Mouse (Mus musculus) kidney, adult 2 months (tissue): ENCODE data around the gene Mfsd4b3. TPM values are rescaled to one million over a fixed set of nuclear protein-coding genes. Genes with fewer than 3 reads are reported as not detected.
A peak's percentile ranks its signal among the peaks of the same experiment; 100 is the strongest.

Experiments used
- DNase-seq: peaks from one replicate; pipeline ENCODE4 v3.0.0; 2021
- H3K27ac ChIP-seq: fragments of 200-500 bp; 2 replicates; pipeline ENCODE4 v1.5.1; 2012; ENCODE audit warnings: low read depth, low read length, control low read depth, inconsistent platforms; ENCODE audit not compliant: insufficient read depth
- H3K27me3 ChIP-seq: fragments of 200-500 bp; replicated peaks from 2 replicates; pipeline ENCODE4 v1.6.1; 2012; ENCODE audit warnings: mild to moderate bottlenecking, moderate library complexity, low read length, inconsistent platforms; ENCODE audit not compliant: control insufficient read depth, insufficient read depth
- H3K36me3 ChIP-seq: fragments of 200-500 bp; 2 replicates; pipeline ENCODE4 v1.6.1; 2012; ENCODE audit warnings: mild to moderate bottlenecking, moderate library complexity, low read length, inconsistent platforms; ENCODE audit not compliant: control insufficient read depth, insufficient read depth
- H3K4me1 ChIP-seq: fragments of 200-500 bp; 2 replicates; pipeline ENCODE4 v1.6.1; 2011; ENCODE audit warnings: low read length; ENCODE audit not compliant: control insufficient read depth, insufficient read depth
- H3K4me3 ChIP-seq: fragments of 200-500 bp; 2 replicates; pipeline ENCODE4 v1.5.1; 2011; ENCODE audit warnings: mild to moderate bottlenecking, low read depth, low read length, control low read depth; ENCODE audit not compliant: insufficient read depth
- CTCF ChIP-seq: fragments of 200-500 bp; conservative IDR thresholded peaks from 2 replicates; pipeline ENCODE4 v1.5.1; 2011; ENCODE audit warnings: low read depth, mild to moderate bottlenecking, control low read depth, low read length, moderate library complexity, mixed read lengths; ENCODE audit not compliant: insufficient read depth, insufficient read length
- POLR2A ChIP-seq: fragments of 200-500 bp; IDR thresholded peaks from one replicate; pipeline ENCODE4 v1.6.1; 2011; ENCODE audit warnings: low read depth, low read length, control low read depth
- WGBS: fragments of 180-500 bp; shearing (Covaris S2); methylation state at CpG from one replicate; pipeline ENCODE4 v1.1.7; 2018; 5-methylcytosine and 5-hydroxymethylcytosine counted together
- polyA plus RNA-seq: library from polyadenylated mRNA; depleted of rRNA; stranded (reverse); fragments of >200 nt; gene quantifications from 2 replicates; pipeline ENCODE4 v1.2.3, GENCODE M21; 2012

The Mfsd4b3 gene
- polyA plus RNA-seq, 1 experiment = 15.8 TPM

DNA sequence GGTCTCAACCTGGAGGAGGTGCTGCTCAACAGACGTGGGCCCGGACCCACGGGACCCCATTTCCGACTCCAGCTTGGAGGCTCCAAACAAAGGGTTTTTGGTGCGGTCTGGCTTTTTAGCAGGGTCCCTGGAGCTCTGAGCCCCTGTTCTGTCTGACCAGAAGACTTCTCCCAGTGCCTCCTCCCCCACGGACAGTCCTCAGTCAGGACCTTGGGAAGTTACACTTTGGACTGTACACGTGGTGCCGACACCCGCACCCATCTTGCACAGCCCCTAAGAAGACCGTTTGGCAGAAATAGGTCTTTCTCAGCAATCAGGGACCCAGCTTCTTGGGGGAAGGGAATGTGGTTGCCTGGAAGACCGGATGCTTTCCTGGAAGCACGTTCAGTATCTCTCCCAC, 26.5 kb upstream of the Mfsd4b3 start, which contains the start of gene Mfsd4b5:
Gene Mfsd4b5, minus strand, starts transcription at position 181 of the 400 bp plus-strand sequence.
- H3K27ac ChIP-seq = peak within 1 kb of the TSS; percentile 87
- H3K4me3 ChIP-seq = peak within 1 kb of the TSS; percentile 61
- TF ChIP-seq CTCF (no peak), POLR2A (peak; percentile 51)
- peak; percentile 94 for DNase-seq
- H3K4me1 ChIP-seq = peaks cover 22% of the 10 kb centered on the region
- no peaks in the 10 kb centered on the region for H3K36me3 ChIP-seq
- WGBS = 64% methylated on average over 12 of the region's 12 CpGs
- H3K27me3 ChIP-seq = no peaks in the 10 kb centered on the region

DNA sequence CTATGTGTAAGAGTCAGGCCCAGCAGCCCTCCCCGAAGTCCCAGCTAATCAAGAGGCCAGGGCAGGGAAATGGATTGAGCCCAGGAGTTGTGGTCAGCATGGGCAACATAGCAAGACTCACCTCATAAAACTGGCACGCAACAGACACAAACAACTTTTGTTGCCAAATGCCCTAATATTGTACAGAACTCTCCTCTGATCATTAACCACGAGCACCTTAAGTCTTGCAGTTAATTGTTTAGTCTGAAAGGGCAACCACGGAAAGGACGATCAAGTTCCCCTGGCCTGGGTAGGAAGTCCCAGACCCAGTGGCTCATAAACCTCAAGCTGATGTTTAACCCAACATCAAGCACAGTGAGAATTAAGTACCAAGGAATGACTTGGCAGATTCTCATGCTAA, 22.7 kb upstream of the Mfsd4b3 start:
- Histone ChIP-seq H3K27ac (peak overlapping the region; percentile 66), H3K4me1 (peaks cover 17% of the 10 kb centered on the region), H3K27me3 (no peaks in the 10 kb centered on the region), H3K4me3 (no peak overlapping the region), H3K36me3 (peaks cover 2% of the 10 kb centered on the region; the same call in 1 of the 2 replicates)
- TF ChIP-seq CTCF (no peak), POLR2A (no peak)
- 27% methylated on average over 5 of the region's 5 CpGs for WGBS
- peak; percentile 97 for DNase-seq

DNA sequence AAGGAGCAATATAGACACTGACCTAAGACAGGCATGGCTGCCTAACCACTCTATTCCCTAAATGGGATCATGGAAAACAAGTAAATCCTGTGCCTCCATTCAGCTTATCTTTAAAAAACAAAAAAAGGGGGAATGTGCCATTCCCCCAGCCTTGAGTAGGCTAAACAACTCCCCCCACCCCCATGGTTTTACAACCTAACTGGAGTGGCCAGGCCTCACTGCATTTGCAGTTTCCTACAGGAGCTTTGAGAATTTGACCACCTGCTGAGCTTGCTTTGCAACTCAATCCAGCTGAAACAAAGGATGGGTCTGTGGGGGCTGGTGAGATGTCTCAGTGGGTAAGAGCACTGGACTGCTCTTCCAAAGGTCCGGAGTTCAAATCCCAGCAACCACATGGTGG, 18.3 kb upstream of the Mfsd4b3 start:
- WGBS = 90% methylated on average over 1 of the region's 1 CpGs

DNA sequence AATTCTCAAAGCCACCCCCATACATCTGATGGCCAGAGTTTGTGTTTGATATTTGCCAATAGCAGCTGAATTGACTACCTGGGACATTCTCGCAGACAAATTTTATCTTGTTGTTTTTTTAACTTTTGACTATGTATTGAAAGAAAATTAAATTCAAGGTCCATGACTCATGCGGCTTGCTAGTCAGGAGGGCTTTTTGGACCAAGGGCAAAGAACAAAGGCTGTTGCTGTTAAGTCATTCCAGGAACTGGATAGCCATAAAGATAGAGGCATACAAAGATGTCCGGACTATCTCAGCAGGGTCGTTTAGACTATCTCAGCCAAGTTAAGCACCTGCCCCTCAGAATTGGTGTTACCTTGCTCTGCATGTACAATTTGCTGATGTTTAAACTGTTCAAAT, 17.4 kb upstream of the Mfsd4b3 start:
- TF ChIP-seq CTCF = no peak
- no peak for TF ChIP-seq POLR2A
- H3K27me3 ChIP-seq = no peaks in the 10 kb centered on the region
- 66% methylated on average over 4 of the region's 4 CpGs for WGBS

More for the DNA sequence above, 18.3 kb upstream of the Mfsd4b3 start:
- Histone ChIP-seq H3K4me1 (peaks cover 12% of the 10 kb centered on the region), H3K27me3 (no peaks in the 10 kb centered on the region), H3K4me3 (no peak overlapping the region), H3K27ac (no peak overlapping the region), H3K36me3 (peaks cover 2% of the 10 kb centered on the region; the same call in 1 of the 2 replicates)
- DNase-seq = no peak
- no peak for TF ChIP-seq CTCF
- no peak for TF ChIP-seq POLR2A

DNA sequence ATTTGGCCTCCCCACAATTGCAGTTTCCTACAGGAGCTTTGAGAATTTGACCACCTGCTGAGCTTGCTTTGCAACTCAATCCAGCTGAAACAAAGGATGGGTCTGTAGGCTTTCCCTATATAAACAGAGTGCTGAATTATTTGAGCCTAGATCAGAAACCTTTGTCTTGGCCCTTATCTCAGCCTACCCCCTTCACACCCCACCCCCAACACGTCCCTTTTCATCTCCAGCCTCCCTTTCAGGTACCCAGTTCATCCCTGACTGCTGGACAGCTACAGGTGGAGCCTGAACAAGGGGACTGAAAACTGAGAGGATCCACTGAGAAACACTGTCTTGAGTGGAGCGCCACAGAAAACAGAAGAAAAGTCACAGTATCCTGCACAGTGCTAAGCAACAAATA, 15.8 kb upstream of the Mfsd4b3 start:
- DNase-seq = no peak
- no peak overlapping the region for H3K27ac ChIP-seq
- no peak for TF ChIP-seq CTCF
- TF ChIP-seq POLR2A = no peak

More for the DNA sequence above, 17.4 kb upstream of the Mfsd4b3 start:
- Histone ChIP-seq H3K36me3 (peaks cover 2% of the 10 kb centered on the region; the same call in 1 of the 2 replicates), H3K4me3 (no peak overlapping the region), H3K4me1 (peaks cover 8% of the 10 kb centered on the region), H3K27ac (no peak overlapping the region; the same call in 1 of the 2 replicates)
- DNase-seq = peak; percentile 71

DNA sequence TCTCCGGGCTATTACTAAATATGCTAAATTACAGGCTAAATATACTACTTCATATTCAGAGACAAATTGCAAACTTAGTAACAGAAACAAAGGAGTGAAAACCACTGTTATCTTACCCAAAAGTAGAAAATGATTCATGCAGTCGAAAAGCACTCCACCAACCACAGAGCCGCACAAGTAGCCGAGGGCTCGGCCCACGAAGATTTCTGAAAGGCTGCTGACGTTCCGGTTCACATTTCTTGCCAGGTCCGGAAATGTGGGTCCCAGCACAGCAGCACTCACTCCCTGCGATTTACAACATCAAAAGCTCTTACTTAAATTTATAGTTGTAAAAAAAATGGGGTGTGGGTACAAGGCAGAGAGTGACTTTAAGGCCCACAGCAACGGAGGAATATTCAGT, 15.0 kb upstream of the Mfsd4b3 start:
- DNase-seq = no peak
- 52% methylated on average over 11 of the region's 11 CpGs for WGBS
- H3K4me1 ChIP-seq = peaks cover 3% of the 10 kb centered on the region; the same call in 1 of the 2 replicates

More for the DNA sequence above, 15.8 kb upstream of the Mfsd4b3 start:
- Histone ChIP-seq H3K27me3 (no peaks in the 10 kb centered on the region), H3K36me3 (peaks cover 2% of the 10 kb centered on the region; the same call in 1 of the 2 replicates), H3K4me1 (peaks cover 3% of the 10 kb centered on the region; the same call in 1 of the 2 replicates), H3K4me3 (no peak overlapping the region)
- WGBS = 70% methylated on average over 2 of the region's 2 CpGs

DNA sequence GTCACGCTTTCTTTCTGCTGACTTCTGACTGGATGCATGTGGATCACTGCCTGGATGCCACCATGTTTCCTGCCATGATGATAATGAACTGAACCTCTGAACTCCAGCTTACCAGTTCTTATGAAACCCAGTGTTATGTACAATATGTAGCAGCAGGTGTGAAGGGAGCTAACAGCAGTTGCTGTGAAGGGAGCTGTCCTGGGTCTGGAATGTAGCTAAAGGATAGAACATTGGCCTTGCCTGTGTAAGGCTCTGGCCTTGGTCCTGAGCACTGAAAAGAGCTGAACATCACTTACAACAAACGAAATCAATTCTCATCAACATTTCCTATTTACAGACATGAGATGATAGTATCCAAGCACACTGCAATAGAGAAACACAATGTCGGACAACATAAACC, 7.6 kb upstream of the Mfsd4b3 start:
- Histone ChIP-seq H3K4me1 (peaks cover 7% of the 10 kb centered on the region; the same call in 1 of the 2 replicates), H3K4me3 (no peak overlapping the region), H3K27ac (no peak overlapping the region), H3K36me3 (no peaks in the 10 kb centered on the region; the same call in 1 of the 2 replicates), H3K27me3 (no peaks in the 10 kb centered on the region)
- TF ChIP-seq CTCF (no peak), POLR2A (no peak)
- 83% methylated on average over 3 of the region's 3 CpGs for WGBS
- DNase-seq = no peak

More for the DNA sequence above, 15.0 kb upstream of the Mfsd4b3 start:
- H3K27ac ChIP-seq = no peak overlapping the region
- peaks cover 2% of the 10 kb centered on the region; the same call in 1 of the 2 replicates for H3K36me3 ChIP-seq
- H3K4me3 ChIP-seq = no peak overlapping the region
- no peak for TF ChIP-seq POLR2A
- no peak for TF ChIP-seq CTCF
- no peaks in the 10 kb centered on the region for H3K27me3 ChIP-seq
